Mouse (Mus musculus) MEL (cell line): Measurements from ENCODE around the gene Lyar.

ENCODE experiments used
- CTCF ChIP-seq, 3 experiments: IDR thresholded peaks in 2 of 3; conservative IDR thresholded peaks in 1 of 3; 2 replicates each; pipeline ENCODE4 v1.5.1; 2011 to 2012; ENCODE audit warnings: low read length in 3 of 3, low read depth in 2 of 3, mild to moderate bottlenecking in 2 of 3, improper control_type of control experiment in 1 of 3, inconsistent platforms in 1 of 3, mixed read lengths in 1 of 3, moderate library complexity in 1 of 3; ENCODE audit not compliant: control insufficient read depth in 1 of 3, insufficient read depth in 1 of 3, poor library complexity in 1 of 3, severe bottlenecking in 1 of 3
- GATA1 ChIP-seq: IDR thresholded peaks from 2 replicates; pipeline ENCODE4 v1.6.1; 2011; ENCODE audit warnings: low read depth, low read length, improper control_type of control experiment
- MEF2A ChIP-seq: IDR thresholded peaks from 2 replicates; pipeline ENCODE4 v1.6.1; 2014; ENCODE audit warnings: low read depth, mild to moderate bottlenecking, inconsistent platforms, low read length, improper control_type of control experiment; ENCODE audit not compliant: poor library complexity, insufficient replicate concordance, severe bottlenecking; ENCODE audit errors: extremely low read depth
- POLR2A ChIP-seq, 2 experiments: IDR thresholded peaks; 2 replicates each; pipeline ENCODE4 v1.6.1; 2011 to 2012; ENCODE audit warnings: low read length in 2 of 2, mild to moderate bottlenecking in 2 of 2, control low read depth in 1 of 2, improper control_type of control experiment in 1 of 2, low read depth in 1 of 2, moderate library complexity in 1 of 2; ENCODE audit not compliant: control insufficient read depth in 1 of 2, insufficient read depth in 1 of 2, poor library complexity in 1 of 2

DNA sequence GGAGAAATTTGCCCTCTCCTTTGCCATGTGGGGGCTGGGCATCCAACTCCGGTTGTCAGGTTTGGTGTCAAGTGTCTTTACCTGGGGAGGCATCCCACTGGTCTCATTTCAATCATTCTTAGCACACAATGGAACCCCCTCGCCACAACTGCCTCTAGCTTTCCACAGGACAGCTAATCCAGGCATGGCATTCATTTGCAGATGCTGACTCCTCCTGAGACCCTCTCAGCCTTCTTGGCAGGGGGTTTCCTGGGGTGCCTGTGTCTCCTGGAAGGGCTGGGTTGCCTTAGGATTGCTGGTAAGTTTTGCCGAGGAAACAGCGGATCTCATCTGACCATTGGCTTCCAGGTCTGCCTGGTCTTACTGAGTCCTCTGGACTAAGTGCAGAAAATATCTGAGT lies 55.5 kb downstream of the Lyar start, which contains the start of gene Otop1:
- TF ChIP-seq MEF2A (no peak), CTCF (IDR thresholded peaks at IDR 0.05 in 2 of 3, conservative IDR thresholded peaks at IDR 0.05 in 1 of 3; ENCODE audit: control insufficient read depth in 1 of 3, insufficient read depth in 1 of 3, low read depth in 2 of 3, low read length in 3 of 3, poor library complexity in 1 of 3, severe bottlenecking in 1 of 3) (no peak), GATA1 (no peak), POLR2A (IDR thresholded peaks at IDR 0.05; ENCODE audit: control insufficient read depth in 1 of 2, insufficient read depth in 1 of 2, low read depth in 1 of 2, low read length in 2 of 2, poor library complexity in 1 of 2) (no peak)
